Mouse (Mus musculus): ENCODE results near the gene Cul4a. TPM values are rescaled to one million over a fixed set of nuclear protein-coding genes. Genes with fewer than 3 reads are reported as not detected.
"Not testable (repeated sequence)": the region's sequence is repeated elsewhere in the genome, so short reads cannot be mapped to it uniquely, and the experiment has no call there.

Gene Cul4a
- polyA plus RNA-seq, 1 experiment from 2014 or later = 97.4 TPM

DNA sequence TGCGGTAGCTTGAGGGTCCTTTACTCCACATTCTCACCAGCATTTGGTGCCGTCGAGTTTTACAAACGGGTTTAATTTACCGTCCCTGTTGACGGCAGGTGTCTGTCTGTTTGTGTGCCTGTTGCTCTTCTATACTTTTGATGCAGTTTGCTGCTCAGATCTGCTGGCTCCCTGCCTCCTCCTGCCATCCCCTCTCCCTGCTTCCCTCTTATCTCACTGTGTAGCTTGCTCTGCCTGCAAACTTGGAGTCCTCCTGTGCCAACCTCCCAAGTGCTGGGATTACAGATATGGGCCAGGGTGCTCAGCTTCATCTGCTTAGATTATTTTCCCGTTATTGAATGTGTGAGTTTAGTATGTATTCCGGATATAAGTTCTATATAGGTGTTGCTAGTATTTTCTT lies 3.5 kb downstream of the Cul4a start:
- no peaks in the 10 kb centered on the region for H3K27me3 ChIP-seq
- no peak for ATAC-seq (ENCODE audit: borderline replicate concordance, extremely low read depth, low FRiP score, low TSS enrichment)
- H3K27ac ChIP-seq = no peak overlapping the region
- WGBS = 85% methylated on average over 8 of the region's 8 CpGs
- H3K4me2 ChIP-seq = no peak overlapping the region
- H3K9ac ChIP-seq = no peak overlapping the region
- H3K36me3 ChIP-seq = peaks cover 2% of the 10 kb centered on the region; the same call in 1 of the 2 replicates
- H3K4me3 ChIP-seq = no peak overlapping the region
- H3K4me1 ChIP-seq = peaks cover 23% of the 10 kb centered on the region
- H3K9me3 ChIP-seq = no peaks in the 10 kb centered on the region

DNA sequence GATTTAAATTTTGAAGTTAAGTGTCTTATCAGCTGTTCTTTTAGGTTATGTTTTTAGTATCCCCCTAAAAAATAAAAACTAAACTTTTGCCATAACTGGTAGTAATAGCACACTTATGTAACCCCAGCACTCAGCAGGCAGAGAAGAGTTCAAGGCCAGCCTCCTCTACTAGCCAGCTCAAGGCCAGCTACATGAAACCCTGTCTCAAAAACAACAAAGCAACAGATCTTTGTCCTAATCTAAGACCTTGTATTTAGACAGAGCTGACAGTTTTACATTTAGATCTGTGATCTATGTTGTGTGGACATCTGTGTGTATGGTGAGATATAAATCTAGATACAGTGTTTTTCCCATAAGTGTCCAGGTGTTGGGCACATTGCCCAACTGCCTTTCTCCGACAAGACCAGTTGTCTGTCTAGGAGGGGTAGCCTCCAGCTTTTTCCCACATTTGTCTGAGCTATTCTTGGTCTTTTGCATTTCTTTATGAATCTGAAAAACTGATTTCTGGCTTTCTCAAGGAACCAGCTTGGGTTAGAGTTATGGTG lies 4.1 kb downstream of the Cul4a start:
- Histone ChIP-seq H3K4me3 (no peak overlapping the region), H3K4me1 (peaks cover 20% of the 10 kb centered on the region), H3K27ac (no peak overlapping the region), H3K27me3 (no peaks in the 10 kb centered on the region), H3K9me3 (no peaks in the 10 kb centered on the region), H3K4me2 (no peak overlapping the region), H3K36me3 (peaks cover 4% of the 10 kb centered on the region; the same call in 1 of the 2 replicates), H3K9ac (no peak overlapping the region)
- ATAC-seq (ENCODE audit: borderline replicate concordance, extremely low read depth, low FRiP score, low TSS enrichment) = no peak
- 59% methylated on average over 1 of the region's 1 CpGs for WGBS

DNA sequence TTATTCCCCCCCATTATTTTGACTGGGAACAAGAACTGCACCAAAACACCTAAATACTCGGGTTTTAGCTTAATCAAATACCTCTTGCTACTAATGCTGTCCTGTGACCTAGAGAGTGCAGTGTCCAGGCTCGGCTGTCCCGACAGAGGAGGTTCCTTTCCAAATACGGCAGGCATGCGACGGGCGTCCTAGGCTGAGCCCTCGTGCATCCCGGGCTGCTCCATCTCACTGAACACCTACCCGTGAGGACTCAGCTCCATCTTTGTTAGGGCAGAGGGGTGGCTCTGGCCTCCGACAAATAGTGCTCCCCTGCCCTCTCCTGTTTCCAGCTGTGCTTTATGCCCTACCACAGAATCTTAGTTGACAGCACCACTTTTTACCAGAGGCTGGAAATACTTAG lies 6.5 kb downstream of the Cul4a start:
- H3K36me3 ChIP-seq = peaks cover 11% of the 10 kb centered on the region; the same call in 1 of the 2 replicates
- no peaks in the 10 kb centered on the region for H3K27me3 ChIP-seq
- H3K9me3 ChIP-seq = no peaks in the 10 kb centered on the region
- WGBS = 76% methylated on average over 11 of the region's 11 CpGs
- no peak for ATAC-seq (ENCODE audit: borderline replicate concordance, extremely low read depth, low FRiP score, low TSS enrichment)
- no peak overlapping the region for H3K4me2 ChIP-seq
- no peak overlapping the region for H3K9ac ChIP-seq
- no peak overlapping the region for H3K27ac ChIP-seq
- no peak overlapping the region for H3K4me3 ChIP-seq
- H3K4me1 ChIP-seq = peaks cover 13% of the 10 kb centered on the region

DNA sequence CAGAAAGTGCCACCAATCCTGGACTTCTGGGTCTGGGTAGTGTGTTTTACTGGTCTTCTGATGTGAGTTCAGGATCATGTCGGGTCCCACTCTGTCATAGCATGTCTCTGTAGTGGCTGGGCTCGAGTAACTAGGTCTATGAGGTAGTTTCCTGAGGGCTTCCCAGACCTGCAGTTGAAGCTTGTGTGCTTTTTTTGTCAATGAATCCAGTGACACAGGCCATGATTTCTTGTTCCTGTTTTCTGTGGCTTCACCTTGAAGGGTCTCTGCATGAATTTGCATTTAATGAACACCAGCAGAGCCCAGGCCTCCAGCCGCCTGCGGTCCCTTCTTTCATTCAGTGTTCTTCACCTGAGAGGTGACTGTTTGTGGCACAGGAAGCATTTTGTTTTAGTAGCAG lies 7.8 kb downstream of the Cul4a start:
- H3K9ac ChIP-seq = no peak overlapping the region
- no peaks in the 10 kb centered on the region for H3K27me3 ChIP-seq
- H3K36me3 ChIP-seq = peaks cover 19% of the 10 kb centered on the region
- no peak overlapping the region for H3K27ac ChIP-seq
- no peak overlapping the region for H3K4me3 ChIP-seq
- H3K9me3 ChIP-seq = no peaks in the 10 kb centered on the region
- H3K4me1 ChIP-seq = peaks cover 5% of the 10 kb centered on the region; the same call in 1 of the 2 replicates
- WGBS = 91% methylated on average over 4 of the region's 4 CpGs
- no peak overlapping the region for H3K4me2 ChIP-seq
- ATAC-seq (ENCODE audit: borderline replicate concordance, extremely low read depth, low FRiP score, low TSS enrichment) = no peak

DNA sequence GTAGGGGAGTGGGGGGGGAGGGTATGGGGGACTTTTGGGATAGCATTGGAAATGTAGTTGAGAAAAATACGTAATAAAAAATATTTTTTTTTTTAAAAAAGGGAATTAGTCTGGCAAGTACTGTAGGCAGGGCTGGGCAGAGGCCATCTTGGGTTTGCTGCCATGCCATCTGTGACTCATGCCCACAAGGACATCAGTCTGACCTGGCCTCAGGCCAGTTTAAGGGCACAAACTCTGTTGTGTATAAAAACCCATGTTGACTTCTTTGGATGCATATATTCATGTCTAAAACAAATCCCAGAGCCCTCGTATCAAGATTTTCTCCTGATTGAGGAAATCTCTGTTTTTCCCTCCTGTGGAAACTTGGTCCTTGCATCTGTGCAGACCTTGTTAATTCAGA lies 11.7 kb downstream of the Cul4a start:
- H3K4me1 ChIP-seq = no peaks in the 10 kb centered on the region
- H3K9ac ChIP-seq = no peak overlapping the region
- no peaks in the 10 kb centered on the region for H3K9me3 ChIP-seq
- no peak overlapping the region for H3K4me3 ChIP-seq
- 80% methylated on average over 2 of the region's 2 CpGs for WGBS
- H3K27ac ChIP-seq = no peak overlapping the region
- peaks cover 39% of the 10 kb centered on the region for H3K36me3 ChIP-seq
- H3K4me2 ChIP-seq = no peak overlapping the region
- no peaks in the 10 kb centered on the region for H3K27me3 ChIP-seq
- no peak for ATAC-seq (ENCODE audit: borderline replicate concordance, extremely low read depth, low FRiP score, low TSS enrichment)

DNA sequence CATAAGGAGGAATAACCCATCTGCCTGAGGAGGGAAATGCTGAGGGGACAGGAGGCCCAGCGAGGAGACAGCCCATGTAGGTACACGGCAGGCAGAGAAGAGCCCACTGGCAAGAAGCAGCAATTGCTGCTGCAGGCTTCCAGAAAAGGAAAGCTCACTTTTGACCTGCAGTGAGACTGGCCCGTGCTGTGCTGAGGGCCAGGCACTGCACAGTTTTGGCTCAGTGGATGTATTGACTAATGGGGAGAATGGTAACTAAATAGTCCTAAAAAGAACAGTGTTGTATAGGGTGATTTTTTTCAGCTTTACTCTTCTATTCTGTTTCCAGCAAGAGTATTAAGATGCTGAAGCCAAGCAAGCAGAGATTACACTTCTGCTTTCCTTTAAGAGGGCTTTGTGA lies 13.1 kb downstream of the Cul4a start:
- WGBS = 81% methylated on average over 3 of the region's 3 CpGs

DNA sequence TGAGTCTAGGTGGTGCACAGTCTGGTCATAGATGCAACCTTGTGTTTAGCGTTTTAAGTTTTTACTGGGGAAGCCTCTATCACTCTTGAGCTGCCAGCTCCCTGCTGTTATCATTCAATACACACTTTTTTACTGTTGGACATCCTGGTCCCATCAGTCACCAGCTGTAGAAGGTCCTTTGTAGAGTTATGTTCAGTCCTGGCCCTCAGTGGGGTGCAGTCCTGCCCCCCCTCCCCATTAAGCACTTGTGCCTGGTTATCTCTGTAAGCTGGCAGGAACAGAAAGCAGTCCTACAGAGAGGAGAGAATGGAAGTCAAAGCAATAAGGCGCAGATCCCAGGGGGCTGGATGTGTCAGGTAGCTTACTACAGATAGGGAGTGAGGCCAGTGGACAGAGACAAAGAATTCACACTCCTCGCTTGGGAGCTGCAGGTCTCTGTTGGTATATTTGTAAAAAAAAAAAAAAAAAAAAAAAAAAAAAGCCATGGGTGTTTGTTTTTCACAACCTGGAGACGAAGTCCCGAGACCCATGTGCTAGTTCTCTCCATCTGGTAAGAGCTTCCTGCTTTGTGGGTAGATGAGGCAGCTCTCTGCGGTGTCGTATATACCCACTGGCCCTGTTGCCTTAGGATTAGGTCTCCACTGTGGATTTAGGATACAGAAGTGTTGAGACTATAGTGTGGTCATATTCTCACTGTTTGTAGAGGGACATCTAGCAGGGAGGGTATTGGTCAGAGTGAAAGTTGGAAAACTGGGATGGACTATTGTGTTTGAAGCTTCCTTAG lies 15.7 kb downstream of the Cul4a start:
- Histone ChIP-seq H3K36me3 (peaks cover 60% of the 10 kb centered on the region), H3K4me3 (no peak overlapping the region), H3K9ac (no peak overlapping the region), H3K4me1 (no peaks in the 10 kb centered on the region), H3K27ac (no peak overlapping the region), H3K9me3 (no peaks in the 10 kb centered on the region), H3K27me3 (no peaks in the 10 kb centered on the region), H3K4me2 (no peak overlapping the region)
- 82% methylated on average over 7 of the region's 7 CpGs for WGBS
- ATAC-seq (ENCODE audit: borderline replicate concordance, extremely low read depth, low FRiP score, low TSS enrichment) = no peak

More for the DNA sequence above, 13.1 kb downstream of the Cul4a start:
- Histone ChIP-seq H3K4me1 (no peaks in the 10 kb centered on the region), H3K9me3 (no peaks in the 10 kb centered on the region), H3K9ac (no peak overlapping the region), H3K27ac (no peak overlapping the region), H3K36me3 (peaks cover 47% of the 10 kb centered on the region), H3K4me2 (no peak overlapping the region), H3K4me3 (no peak overlapping the region), H3K27me3 (no peaks in the 10 kb centered on the region)
- ATAC-seq (ENCODE audit: borderline replicate concordance, extremely low read depth, low FRiP score, low TSS enrichment) = no peak

DNA sequence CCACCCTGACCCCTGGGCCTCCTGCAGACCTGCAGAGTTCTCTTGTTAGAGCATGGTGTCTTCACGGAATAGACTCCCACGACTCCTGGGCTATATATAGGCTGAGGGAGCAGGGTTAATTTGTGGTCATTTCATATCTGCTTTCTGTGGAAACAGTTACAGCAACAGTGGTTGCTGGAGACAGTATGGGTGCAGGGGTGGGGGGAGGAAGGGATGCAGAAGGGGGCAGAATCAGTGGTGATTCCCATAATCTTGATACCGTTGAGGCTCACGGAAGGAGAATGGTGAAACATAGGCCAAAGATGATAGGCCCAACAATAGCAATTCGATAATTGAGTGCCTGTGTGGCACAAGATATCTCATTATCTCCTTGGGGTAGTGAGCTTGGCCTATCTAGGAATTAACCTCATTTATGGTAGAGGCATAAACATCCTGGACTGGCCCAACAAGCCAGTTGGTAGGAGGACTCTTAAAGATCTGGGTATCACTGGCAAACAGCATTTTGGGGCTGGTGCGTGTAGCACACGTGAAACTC lies 17.5 kb downstream of the Cul4a start:
- H3K4me3 ChIP-seq = no peak overlapping the region
- H3K36me3 ChIP-seq = peaks cover 72% of the 10 kb centered on the region
- no peaks in the 10 kb centered on the region for H3K4me1 ChIP-seq
- WGBS = 91% methylated on average over 7 of the region's 7 CpGs
- no peak overlapping the region for H3K4me2 ChIP-seq
- H3K27me3 ChIP-seq = no peaks in the 10 kb centered on the region
- no peak overlapping the region for H3K27ac ChIP-seq
- H3K9me3 ChIP-seq = no peaks in the 10 kb centered on the region
- H3K9ac ChIP-seq = no peak overlapping the region
- ATAC-seq (ENCODE audit: borderline replicate concordance, extremely low read depth, low FRiP score, low TSS enrichment) = no peak

DNA sequence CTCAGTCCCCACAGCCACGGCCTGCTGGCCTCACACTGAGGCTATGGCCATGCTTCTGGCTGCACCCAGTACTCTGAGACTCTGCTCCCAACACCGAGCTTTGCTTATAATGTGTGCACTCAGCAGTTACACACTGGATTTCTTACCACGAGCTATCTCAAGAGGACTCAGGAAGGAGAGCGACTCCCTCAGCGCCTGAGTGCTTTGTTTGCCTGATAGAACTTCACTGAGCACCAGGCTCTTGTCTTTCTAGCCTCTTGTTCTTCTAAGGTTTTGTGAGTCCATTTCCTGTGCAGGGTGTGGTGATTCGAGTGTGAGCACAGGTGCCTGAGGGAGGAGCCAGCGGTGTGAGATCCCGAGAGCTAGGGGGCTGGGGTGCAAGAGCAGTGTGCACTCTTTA lies 19.5 kb downstream of the Cul4a start:
- 79% methylated on average over 8 of the region's 8 CpGs for WGBS
- Histone ChIP-seq H3K4me2 (no peak overlapping the region), H3K4me1 (no peaks in the 10 kb centered on the region), H3K36me3 (peaks cover 74% of the 10 kb centered on the region), H3K27ac (no peak overlapping the region), H3K9me3 (no peaks in the 10 kb centered on the region), H3K4me3 (no peak overlapping the region), H3K27me3 (no peaks in the 10 kb centered on the region), H3K9ac (no peak overlapping the region)
- no peak for ATAC-seq (ENCODE audit: borderline replicate concordance, extremely low read depth, low FRiP score, low TSS enrichment)

DNA sequence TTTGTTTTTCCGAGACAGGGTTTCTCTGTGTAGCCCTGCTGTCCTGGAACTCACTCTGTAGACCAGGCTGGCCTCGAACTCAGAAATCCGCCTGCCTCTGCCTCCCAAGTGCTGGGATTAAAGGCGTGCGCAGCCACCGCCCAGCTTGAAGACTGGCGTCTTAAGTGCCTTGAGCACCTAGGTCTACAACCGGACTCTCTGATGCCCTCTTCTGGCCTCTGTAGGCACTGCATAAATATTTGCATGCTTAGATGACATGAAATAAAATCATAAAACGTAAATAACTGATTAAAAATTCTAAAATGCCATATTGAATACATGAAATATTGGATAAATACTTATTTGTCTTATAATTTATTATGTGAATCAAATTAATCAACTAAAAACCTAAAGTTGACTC lies 26.8 kb downstream of the Cul4a start:
- H3K4me2 ChIP-seq; H3K4me1 ChIP-seq; H3K9me3 ChIP-seq; H3K27ac ChIP-seq; ATAC-seq (ENCODE audit: borderline replicate concordance, extremely low read depth, low FRiP score, low TSS enrichment); H3K4me3 ChIP-seq; H3K27me3 ChIP-seq; H3K9ac ChIP-seq: not testable (repeated sequence)
- 66% methylated on average over 9 of the region's 9 CpGs for WGBS
- H3K36me3 ChIP-seq = peaks cover 89% of the 10 kb centered on the region

DNA sequence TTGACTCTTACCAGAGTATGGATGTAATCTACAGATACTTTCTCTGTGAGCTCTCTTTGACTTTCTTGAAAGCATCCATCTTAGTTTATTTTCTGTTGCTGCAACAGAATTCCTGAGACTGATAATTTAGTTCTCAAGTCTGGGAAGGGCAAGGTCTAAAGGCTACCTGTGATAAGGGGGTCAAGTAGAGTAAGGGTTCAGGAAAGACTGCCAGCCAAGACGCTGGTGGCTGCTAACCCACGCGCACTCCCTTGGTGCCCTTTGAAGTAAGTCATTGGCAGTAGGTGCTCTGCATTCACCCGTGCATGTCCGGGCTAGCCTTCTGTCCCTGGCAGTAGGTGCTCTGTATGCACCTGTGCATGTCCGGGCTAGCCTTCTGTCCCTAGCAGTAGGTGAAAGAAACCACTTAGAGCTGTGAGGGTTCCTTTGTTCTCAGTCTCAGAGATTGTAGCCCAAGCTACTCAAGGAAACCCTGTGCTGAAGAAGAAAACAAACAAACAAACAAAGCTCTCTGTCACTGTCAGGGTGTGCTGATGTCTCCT lies 34.3 kb downstream of the Cul4a start:
- no peak overlapping the region for H3K4me2 ChIP-seq
- ATAC-seq (ENCODE audit: borderline replicate concordance, extremely low read depth, low FRiP score, low TSS enrichment) = no peak
- H3K27me3 ChIP-seq = no peaks in the 10 kb centered on the region
- no peak overlapping the region for H3K27ac ChIP-seq
- H3K4me3 ChIP-seq = no peak overlapping the region
- WGBS = 89% methylated on average over 6 of the region's 6 CpGs
- H3K36me3 ChIP-seq = peaks cover 96% of the 10 kb centered on the region
- no peaks in the 10 kb centered on the region for H3K9me3 ChIP-seq
- H3K9ac ChIP-seq = no peak overlapping the region
- no peaks in the 10 kb centered on the region for H3K4me1 ChIP-seq

DNA sequence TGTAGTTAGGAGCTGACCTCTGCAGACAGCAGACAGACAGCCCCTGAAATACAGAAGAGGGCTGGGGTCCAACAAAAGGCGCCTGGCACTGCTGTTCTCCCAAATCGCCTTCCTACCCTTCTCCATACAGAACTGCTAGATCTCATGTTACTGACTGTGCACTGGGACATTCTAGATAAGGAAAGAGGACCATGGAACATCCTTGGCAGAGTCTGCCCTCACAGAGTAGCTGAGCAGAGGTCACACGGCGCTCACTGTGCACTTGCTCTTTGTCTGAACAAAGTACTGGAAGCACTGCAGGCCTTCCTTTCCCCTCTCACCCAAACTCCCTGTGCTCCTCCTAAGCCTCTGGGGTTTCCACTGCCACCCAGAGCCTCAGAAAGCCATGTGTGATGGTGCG lies 36.3 kb downstream of the Cul4a start:
- ATAC-seq (ENCODE audit: borderline replicate concordance, extremely low read depth, low FRiP score, low TSS enrichment) = no peak
- Histone ChIP-seq H3K27me3 (no peaks in the 10 kb centered on the region), H3K4me1 (no peaks in the 10 kb centered on the region), H3K27ac (no peak overlapping the region), H3K4me3 (no peak overlapping the region), H3K9me3 (no peaks in the 10 kb centered on the region), H3K4me2 (no peak overlapping the region), H3K36me3 (peaks cover 96% of the 10 kb centered on the region), H3K9ac (no peak overlapping the region)
- 87% methylated on average over 5 of the region's 5 CpGs for WGBS

Data from lung, embryonic 15.5 days (tissue).